Mouse (Mus musculus) spleen, adult 12 weeks (tissue): Measurements from ENCODE around the gene Sema6d.

Experiments
- DNase-seq: peaks from one replicate; pipeline ENCODE4 v3.0.0; 2022; ENCODE audit warnings: low spot score

The Sema6d gene

GRCm38 (mm10) chr2:124612727-124613510 lies 523.1 kb downstream of the Sema6d start:
- DNase-seq, result no peak

GRCm38 (mm10) chr2:124613671-124614210 lies 524.0 kb downstream of the Sema6d start:
- no peak for DNase-seq

GRCm38 (mm10) chr2:124616746-124617145 lies 527.0 kb downstream of the Sema6d start:
- no peak for DNase-seq

- no peak for DNase-seq
These were observed 527.7 kb downstream of the Sema6d start for GRCm38 (mm10) chr2:124617440-124617839.

GRCm38 (mm10) chr2:124618091-124618490 lies 528.3 kb downstream of the Sema6d start:
- no peak for DNase-seq

GRCm38 (mm10) chr2:124618526-124619219 lies 528.9 kb downstream of the Sema6d start:
- DNase-seq, result no peak

- no peak for DNase-seq
These were observed 530.7 kb downstream of the Sema6d start for GRCm38 (mm10) chr2:124620470-124620869.

GRCm38 (mm10) chr2:124621972-124622621 lies 532.3 kb downstream of the Sema6d start:
- no peak for DNase-seq

- DNase-seq, result no peak
These were observed 534.6 kb downstream of the Sema6d start for GRCm38 (mm10) chr2:124624247-124624929.

- DNase-seq, result no peak
These were observed 536.7 kb downstream of the Sema6d start for GRCm38 (mm10) chr2:124626425-124626824.

- no peak for DNase-seq
These were observed 537.9 kb downstream of the Sema6d start for GRCm38 (mm10) chr2:124627664-124628063.

- no peak for DNase-seq
These were observed 538.9 kb downstream of the Sema6d start for GRCm38 (mm10) chr2:124628701-124629100.

- DNase-seq, result no peak
These were observed 544.7 kb downstream of the Sema6d start for GRCm38 (mm10) chr2:124634400-124634998.

- no peak for DNase-seq
These were observed 545.6 kb downstream of the Sema6d start for GRCm38 (mm10) chr2:124635271-124635865.

- no peak for DNase-seq
These were observed 547.3 kb downstream of the Sema6d start for GRCm38 (mm10) chr2:124637080-124637479.

- no peak for DNase-seq
These were observed 549.6 kb downstream of the Sema6d start for GRCm38 (mm10) chr2:124639221-124639963.

GRCm38 (mm10) chr2:124640500-124641193 lies 550.9 kb downstream of the Sema6d start:
- DNase-seq, result no peak

GRCm38 (mm10) chr2:124641194-124641558 lies 551.4 kb downstream of the Sema6d start:
- no peak for DNase-seq

- DNase-seq, result no peak
These were observed 552.4 kb downstream of the Sema6d start for GRCm38 (mm10) chr2:124642131-124642530.

GRCm38 (mm10) chr2:124650609-124651008 lies 560.8 kb downstream of the Sema6d start:
- DNase-seq, result no peak
